ENCODE assay signal across 17 mouse cellular contexts in the genomic region with DNA sequence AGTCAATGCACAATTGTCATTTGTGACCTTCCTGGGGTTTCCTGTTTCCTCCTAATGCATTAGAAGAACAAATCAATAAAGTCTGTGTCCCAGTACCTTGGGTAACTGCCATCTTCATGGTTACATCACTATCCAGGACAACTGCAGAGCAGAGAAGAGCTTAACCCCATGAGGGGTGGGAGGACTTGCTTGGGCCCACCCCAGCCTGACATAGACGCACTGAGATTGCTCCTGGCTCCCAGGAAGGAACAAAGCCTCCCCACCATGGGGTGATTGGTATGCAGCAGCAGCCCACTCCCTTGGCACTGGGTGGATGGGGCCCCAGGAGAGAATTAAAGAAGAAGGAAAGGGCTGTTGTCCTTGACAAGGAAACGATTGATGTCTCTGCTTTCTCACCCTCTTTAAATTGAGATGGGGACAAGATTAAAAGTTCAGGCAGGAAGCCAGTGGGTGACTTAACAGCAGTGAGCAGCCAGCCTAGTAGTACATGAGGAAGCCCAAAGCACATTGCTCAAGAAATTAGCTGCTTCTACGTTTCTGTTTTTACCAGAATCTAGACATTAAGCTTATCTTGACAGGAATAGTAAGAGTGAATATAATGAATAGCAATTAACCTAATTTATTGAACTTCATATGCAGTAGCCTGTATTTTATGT.
A peak's percentile ranks its signal among the peaks of the same experiment; 100 is the strongest.
DNase-seq lines count a peak whose midpoint lies in the region; ATAC-seq lines count a peak whose summit lies in the region.
"Had no signal": no experiment of that assay in that cellular context is flagged by ENCODE, and none has a peak within 500 bp of the region (broad histone marks: within the 10 kb centered on the region; RNA-seq: fewer than 3 reads in every experiment).

No protein-coding gene starts in this region.

- H3K36me3 ChIP-seq in neural tube, embryonic 12.5 days, result no peaks in the 10 kb centered on the region
- H3K36me3 ChIP-seq in hindbrain, embryonic 15.5 days, result no peaks in the 10 kb centered on the region
- no peaks in the 10 kb centered on the region for H3K36me3 ChIP-seq in neural tube, embryonic 14.5 days (ENCODE audit: control insufficient read depth, insufficient read depth, low read length)
- H3K36me3 ChIP-seq: G1E; heart, embryonic 15.5 days; limb, embryonic 15.5 days; lung, embryonic 15.5 days had no signal

- intact Hi-C loops in gastrocnemius, postnatal 14 days (cut with DNase I; ENCODE audit: low total_unique reads), result no loop called here

- no peak overlapping the region for H3K9ac ChIP-seq in neural tube, embryonic 12.5 days
- H3K9ac ChIP-seq in hindbrain, embryonic 15.5 days, result no peak overlapping the region
- no peak overlapping the region for H3K9ac ChIP-seq in neural tube, embryonic 14.5 days (replicated peaks; ENCODE audit: low read depth, low read length)
- H3K9ac ChIP-seq: heart, embryonic 15.5 days; limb, embryonic 15.5 days; lung, embryonic 15.5 days had no signal

- no peaks in the 10 kb centered on the region for H3K4me1 ChIP-seq in neural tube, embryonic 12.5 days
- H3K4me1 ChIP-seq in hindbrain, embryonic 15.5 days (replicated peaks), result no peaks in the 10 kb centered on the region
- H3K4me1 ChIP-seq in neural tube, embryonic 14.5 days (ENCODE audit: control insufficient read depth, insufficient read depth, low read length), result no peaks in the 10 kb centered on the region
- H3K4me1 ChIP-seq: heart, embryonic 15.5 days; lung, embryonic 15.5 days had no signal

- no peak overlapping the region for H3K27ac ChIP-seq in neural tube, embryonic 12.5 days
- no peak overlapping the region for H3K27ac ChIP-seq in hindbrain, embryonic 15.5 days (replicated peaks)
- H3K27ac ChIP-seq in neural tube, embryonic 14.5 days (ENCODE audit: low read depth, low read length), result no peak overlapping the region
- H3K27ac ChIP-seq: heart, embryonic 15.5 days; limb, embryonic 15.5 days; lung, embryonic 15.5 days had no signal

- H3K9me3 ChIP-seq in neural tube, embryonic 12.5 days, result no peaks in the 10 kb centered on the region
- no peaks in the 10 kb centered on the region for H3K9me3 ChIP-seq in hindbrain, embryonic 15.5 days
- H3K9me3 ChIP-seq in neural tube, embryonic 14.5 days (ENCODE audit: control insufficient read depth, low read length), result no peaks in the 10 kb centered on the region
- H3K9me3 ChIP-seq: heart, embryonic 15.5 days; limb, embryonic 15.5 days; lung, embryonic 15.5 days had no signal

- DNase-seq in frontal cortex, postnatal 10 days (ENCODE audit: low spot score in 2 of 2), result peak; percentile 27 to 48
- no peak for DNase-seq in neural tube, embryonic 10.5 days (ENCODE audit: extremely low spot score, low spot score)
- DNase-seq in gastrocnemius, postnatal 14 days, result no peak
- DNase-seq in thymus, postnatal 36 days, result no peak
- DNase-seq: adrenal gland, postnatal 10 days; kidney, adult 9 months; retina, postnatal 1 day; thymus, adult 2 months had no signal

- H3K27me3 ChIP-seq in neural tube, embryonic 12.5 days (replicated peaks), result no peaks in the 10 kb centered on the region
- H3K27me3 ChIP-seq in hindbrain, embryonic 15.5 days, result no peaks in the 10 kb centered on the region
- H3K27me3 ChIP-seq in neural tube, embryonic 14.5 days (ENCODE audit: control insufficient read depth, insufficient read depth, low read length), result no peaks in the 10 kb centered on the region
- H3K27me3 ChIP-seq: heart, embryonic 15.5 days; limb, embryonic 15.5 days; lung, embryonic 15.5 days had no signal

- H3K4me2 ChIP-seq in neural tube, embryonic 12.5 days (replicated peaks), result no peak overlapping the region
- no peak overlapping the region for H3K4me2 ChIP-seq in hindbrain, embryonic 15.5 days
- no peak overlapping the region for H3K4me2 ChIP-seq in neural tube, embryonic 14.5 days (ENCODE audit: low read depth, low read length)
- H3K4me2 ChIP-seq: heart, embryonic 15.5 days; limb, embryonic 15.5 days; lung, embryonic 15.5 days had no signal

- ATAC-seq in frontal cortex, adult (ENCODE audit: low TSS enrichment), result no peak
- peak; percentile 86; the same call in 1 of the 2 replicates for ATAC-seq in neural tube, embryonic 12.5 days (ENCODE audit: low FRiP score, low read depth)
- peak; percentile 93 for ATAC-seq in hindbrain, embryonic 15.5 days (ENCODE audit: low FRiP score, low read depth)
- ATAC-seq in neural tube, embryonic 14.5 days (ENCODE audit: low read depth), result peak; percentile 94

- 21% methylated on average over 3 of the region's 3 CpGs for WGBS in neural tube, embryonic 12.5 days
- WGBS in hindbrain, embryonic 15.5 days, result 15% methylated on average over 3 of the region's 3 CpGs
- 14% methylated on average over 3 of the region's 3 CpGs for WGBS in neural tube, embryonic 14.5 days

- H3K4me3 ChIP-seq in neural tube, embryonic 12.5 days, result no peak overlapping the region
- no peak overlapping the region for H3K4me3 ChIP-seq in hindbrain, embryonic 15.5 days
- H3K4me3 ChIP-seq in neural tube, embryonic 14.5 days (ENCODE audit: low read depth, low read length), result no peak overlapping the region
- H3K4me3 ChIP-seq: heart, embryonic 15.5 days; limb, embryonic 15.5 days; lung, embryonic 15.5 days; myocyte had no signal

Comparison
In these comparisons a context has a peak if more than half of its experiments do, and no peak if none do; other contexts are left out.
1. DNase-seq: peak in frontal cortex, postnatal 10 days (2 of 2); none in neural tube, embryonic 10.5 days (single experiment), gastrocnemius, postnatal 14 days (single experiment) and thymus, postnatal 36 days (0 of 2).